In genomic region chr12:12498621-12499020, GRCm38 (mm10) we compare ENCODE assay signal across 24 mouse cellular contexts.
DNase-seq lines count a peak whose midpoint lies in the region; ATAC-seq and TF ChIP-seq lines count a peak whose summit lies in the region.
"Had no signal": no experiment of that assay in that cellular context is flagged by ENCODE, and none has a peak within 500 bp of the region (broad histone marks: within the 10 kb centered on the region; RNA-seq: fewer than 3 reads in every experiment).

No protein-coding gene starts in this region.

- peak; percentile 32 for DNase-seq in embryonic facial prominence, embryonic 14.5 days (ENCODE audit: low spot score)
- DNase-seq in embryonic facial prominence, embryonic 10.5 days (ENCODE audit: low spot score), result no peak
- peak; percentile 23 for DNase-seq in limb, embryonic 14.5 days (ENCODE audit: low spot score)
- DNase-seq in limb, embryonic 10.5 days (ENCODE audit: low spot score), result no peak
- no peak for DNase-seq in liver, embryonic 11.5 days (ENCODE audit: low spot score)
- DNase-seq in MEL (ENCODE audit: low read depth, low spot score), result no peak
- DNase-seq: adrenal gland, postnatal 10 days; adrenal gland, postnatal 36 days; cerebellum, adult 18-20 months; cerebellum, adult 9-10 months; cerebellum, postnatal 14 days; gastrocnemius, postnatal 25 days; heart, adult 18-20 months; heart, postnatal 14 days; heart, postnatal 4 days had no signal

- no peak overlapping the region for H3K27ac ChIP-seq in embryonic facial prominence, embryonic 14.5 days (replicated peaks; ENCODE audit: low read depth, low read length)
- no peak overlapping the region for H3K27ac ChIP-seq in embryonic facial prominence, embryonic 10.5 days (replicated peaks)
- H3K27ac ChIP-seq in limb, embryonic 14.5 days (replicated peaks; ENCODE audit: low read depth, low read length), result no peak overlapping the region
- H3K27ac ChIP-seq in limb, embryonic 10.5 days, result no peak overlapping the region
- 0 out of 2 replicates have a peak overlapping the region, but pooled peaks have one; percentile 1 for H3K27ac ChIP-seq in liver, embryonic 15.5 days (replicated peaks)
- H3K27ac ChIP-seq in liver, embryonic 11.5 days (ENCODE audit: low read depth, low read length), result no peak overlapping the region
- peak overlapping the region; percentile 11; the same call in 1 of the 2 replicates for H3K27ac ChIP-seq in MEL (ENCODE audit: control insufficient read depth, low read depth, low read length)
- H3K27ac ChIP-seq: embryonic facial prominence, embryonic 12.5 days; forebrain, embryonic 12.5 days; forebrain, embryonic 15.5 days; heart, embryonic 15.5 days; hindbrain, embryonic 14.5 days; hindbrain, postnatal 0 days had no signal

- ATAC-seq in embryonic facial prominence, embryonic 14.5 days (ENCODE audit: low read depth), result no peak
- ATAC-seq in limb, embryonic 14.5 days (ENCODE audit: low FRiP score, low read depth), result no peak
- ATAC-seq in liver, embryonic 15.5 days (ENCODE audit: insufficient read depth), result no peak
- no peak for ATAC-seq in liver, embryonic 11.5 days (replicated peaks; ENCODE audit: low FRiP score)
- ATAC-seq: forebrain, embryonic 15.5 days; hindbrain, postnatal 0 days; Patski had no signal

- no peak for TF ChIP-seq EP300 in MEL (IDR thresholded peaks at IDR 0.05; ENCODE audit: low read depth in 1 of 2, low read length in 2 of 2)

- H3K4me3 ChIP-seq in embryonic facial prominence, embryonic 14.5 days (ENCODE audit: low read depth, low read length), result no peak overlapping the region
- no peak overlapping the region for H3K4me3 ChIP-seq in embryonic facial prominence, embryonic 10.5 days
- H3K4me3 ChIP-seq in limb, embryonic 14.5 days (replicated peaks; ENCODE audit: low read length), result no peak overlapping the region
- H3K4me3 ChIP-seq in limb, embryonic 10.5 days, result no peak overlapping the region
- no peak overlapping the region for H3K4me3 ChIP-seq in liver, embryonic 15.5 days (replicated peaks)
- no peak overlapping the region for H3K4me3 ChIP-seq in liver, embryonic 11.5 days (ENCODE audit: low read depth, low read length)
- no peak overlapping the region for H3K4me3 ChIP-seq in MEL (ENCODE audit: control insufficient read depth in 1 of 2, insufficient read depth in 1 of 2, low read depth in 2 of 2, low read length in 2 of 2)
- H3K4me3 ChIP-seq: embryonic facial prominence, embryonic 12.5 days; erythroblast, embryonic 14.5 days; forebrain, embryonic 12.5 days; forebrain, embryonic 15.5 days; heart, embryonic 15.5 days had no signal

- no peak overlapping the region for H3K9ac ChIP-seq in embryonic facial prominence, embryonic 14.5 days (ENCODE audit: low read depth, low read length)
- H3K9ac ChIP-seq in limb, embryonic 14.5 days (ENCODE audit: low read depth, low read length, severe bottlenecking), result no peak overlapping the region
- H3K9ac ChIP-seq in liver, embryonic 15.5 days, result no peak overlapping the region
- no peak overlapping the region for H3K9ac ChIP-seq in liver, embryonic 11.5 days (ENCODE audit: low read depth, low read length)
- H3K9ac ChIP-seq in MEL (ENCODE audit: control insufficient read depth, low read depth, low read length, poor library complexity, severe bottlenecking), result no peak overlapping the region
- H3K9ac ChIP-seq: embryonic facial prominence, embryonic 12.5 days; forebrain, embryonic 12.5 days; forebrain, embryonic 15.5 days; heart, embryonic 15.5 days; hindbrain, embryonic 14.5 days had no signal

- 0 out of 2 replicates have a peak, but pooled peaks cover 8% of the 10 kb centered on the region for H3K4me1 ChIP-seq in embryonic facial prominence, embryonic 14.5 days (ENCODE audit: control insufficient read depth, insufficient read depth, low read length)
- 0 out of 2 replicates have a peak, but pooled peaks cover 6% of the 10 kb centered on the region for H3K4me1 ChIP-seq in embryonic facial prominence, embryonic 10.5 days
- no peaks in the 10 kb centered on the region for H3K4me1 ChIP-seq in limb, embryonic 14.5 days (ENCODE audit: control insufficient read depth, insufficient read depth, low read length)
- H3K4me1 ChIP-seq in limb, embryonic 10.5 days, result peaks cover 5% of the 10 kb centered on the region; the same call in 1 of the 2 replicates
- H3K4me1 ChIP-seq in liver, embryonic 15.5 days (replicated peaks), result peaks cover 40% of the 10 kb centered on the region
- H3K4me1 ChIP-seq in liver, embryonic 11.5 days (replicated peaks; ENCODE audit: control insufficient read depth, insufficient read depth, low read length), result peaks cover 19% of the 10 kb centered on the region
- peaks cover 26 to 27% of the 10 kb centered on the region in 2 experiments for H3K4me1 ChIP-seq in MEL (ENCODE audit: control insufficient read depth in 1 of 2, insufficient read depth in 2 of 2, low read length in 2 of 2)
- H3K4me1 ChIP-seq: forebrain, embryonic 12.5 days; forebrain, embryonic 15.5 days had no signal

- H3K9me3 ChIP-seq in embryonic facial prominence, embryonic 14.5 days (ENCODE audit: control insufficient read depth, low read length), result no peaks in the 10 kb centered on the region
- no peaks in the 10 kb centered on the region for H3K9me3 ChIP-seq in embryonic facial prominence, embryonic 10.5 days
- no peaks in the 10 kb centered on the region for H3K9me3 ChIP-seq in limb, embryonic 14.5 days (ENCODE audit: control insufficient read depth, low read length)
- no peaks in the 10 kb centered on the region for H3K9me3 ChIP-seq in limb, embryonic 10.5 days (replicated peaks)
- no peaks in the 10 kb centered on the region for H3K9me3 ChIP-seq in liver, embryonic 15.5 days (replicated peaks)
- no peaks in the 10 kb centered on the region for H3K9me3 ChIP-seq in liver, embryonic 11.5 days (ENCODE audit: control insufficient read depth, low read length)
- no peaks in the 10 kb centered on the region for H3K9me3 ChIP-seq in MEL (replicated peaks; ENCODE audit: insufficient read depth, low read length)
- H3K9me3 ChIP-seq: embryonic facial prominence, embryonic 12.5 days; forebrain, embryonic 12.5 days; forebrain, embryonic 15.5 days; heart, embryonic 15.5 days had no signal

- H3K4me2 ChIP-seq in embryonic facial prominence, embryonic 14.5 days (ENCODE audit: low read depth, low read length), result no peak overlapping the region
- no peak overlapping the region for H3K4me2 ChIP-seq in limb, embryonic 14.5 days (replicated peaks; ENCODE audit: low read depth, low read length, severe bottlenecking)
- no peak overlapping the region for H3K4me2 ChIP-seq in liver, embryonic 15.5 days
- H3K4me2 ChIP-seq in liver, embryonic 11.5 days, result no peak overlapping the region
- H3K4me2 ChIP-seq: embryonic facial prominence, embryonic 12.5 days; forebrain, embryonic 12.5 days; forebrain, embryonic 15.5 days; heart, embryonic 15.5 days; hindbrain, embryonic 14.5 days had no signal

- no peak for TF ChIP-seq RAD21 in MEL (IDR thresholded peaks at IDR 0.05; ENCODE audit: low read depth, low read length)

- TF ChIP-seq POLR2A in limb, embryonic 14.5 days (IDR thresholded peaks at IDR 0.05; ENCODE audit: borderline replicate concordance, extremely low read depth, insufficient read depth, insufficient read length), result no peak
- no peak for TF ChIP-seq POLR2A in MEL (IDR thresholded peaks at IDR 0.05; ENCODE audit: control insufficient read depth in 1 of 2, insufficient read depth in 1 of 2, low read depth in 1 of 2, low read length in 2 of 2, poor library complexity in 1 of 2)

- no peak for TF ChIP-seq CTCF in MEL (IDR thresholded peaks at IDR 0.05 in 2 of 3, conservative IDR thresholded peaks at IDR 0.05 in 1 of 3; ENCODE audit: control insufficient read depth in 1 of 3, insufficient read depth in 1 of 3, low read depth in 2 of 3, low read length in 3 of 3, poor library complexity in 1 of 3, severe bottlenecking in 1 of 3)

- no peaks in the 10 kb centered on the region for H3K79me2 ChIP-seq in MEL (ENCODE audit: control insufficient read depth, insufficient read depth, low read length, poor library complexity)

- no peaks in the 10 kb centered on the region for H3K27me3 ChIP-seq in embryonic facial prominence, embryonic 14.5 days (replicated peaks; ENCODE audit: control insufficient read depth, insufficient read depth, low read length)
- H3K27me3 ChIP-seq in embryonic facial prominence, embryonic 10.5 days (replicated peaks; ENCODE audit: low read depth, poor library complexity, severe bottlenecking), result no peaks in the 10 kb centered on the region
- no peaks in the 10 kb centered on the region for H3K27me3 ChIP-seq in limb, embryonic 14.5 days (ENCODE audit: control insufficient read depth, insufficient read depth, low read length)
- no peaks in the 10 kb centered on the region for H3K27me3 ChIP-seq in limb, embryonic 10.5 days (ENCODE audit: low read depth, poor library complexity, severe bottlenecking)
- H3K27me3 ChIP-seq in liver, embryonic 15.5 days, result no peaks in the 10 kb centered on the region
- no peaks in the 10 kb centered on the region for H3K27me3 ChIP-seq in liver, embryonic 11.5 days (replicated peaks; ENCODE audit: control insufficient read depth, insufficient read depth, low read length)
- no peaks in the 10 kb centered on the region for H3K27me3 ChIP-seq in MEL (ENCODE audit: control insufficient read depth in 1 of 2, insufficient read depth in 2 of 2, low read length in 2 of 2)
- H3K27me3 ChIP-seq: embryonic facial prominence, embryonic 12.5 days; forebrain, embryonic 12.5 days; forebrain, embryonic 15.5 days; heart, embryonic 15.5 days; Patski had no signal

- H3K36me3 ChIP-seq in embryonic facial prominence, embryonic 14.5 days (ENCODE audit: control insufficient read depth, insufficient read depth, low read length), result no peaks in the 10 kb centered on the region
- H3K36me3 ChIP-seq in embryonic facial prominence, embryonic 10.5 days (replicated peaks), result no peaks in the 10 kb centered on the region
- no peaks in the 10 kb centered on the region for H3K36me3 ChIP-seq in limb, embryonic 14.5 days (ENCODE audit: control insufficient read depth, insufficient read depth, low read length)
- no peaks in the 10 kb centered on the region for H3K36me3 ChIP-seq in limb, embryonic 10.5 days
- H3K36me3 ChIP-seq in liver, embryonic 15.5 days (replicated peaks), result no peaks in the 10 kb centered on the region
- no peaks in the 10 kb centered on the region for H3K36me3 ChIP-seq in liver, embryonic 11.5 days (ENCODE audit: control insufficient read depth, insufficient read depth, low read length)
- H3K36me3 ChIP-seq in MEL (ENCODE audit: control insufficient read depth in 1 of 2, insufficient read depth in 2 of 2, low read length in 2 of 2), result peaks cover 0 to 32% of the 10 kb centered on the region in 2 experiments; a peak in 2 of 4 replicates
- H3K36me3 ChIP-seq: embryonic facial prominence, embryonic 12.5 days; forebrain, embryonic 12.5 days; forebrain, embryonic 15.5 days; heart, embryonic 15.5 days had no signal

TF ChIP-seq in MEL, 35 proteins besides CTCF, POLR2A, EP300 and RAD21 (continues in another document):
- TF ChIP-seq BHLHE40 (IDR thresholded peaks at IDR 0.05; ENCODE audit: borderline replicate concordance, low read depth, low read length), result no peak
- no peak for TF ChIP-seq NELFE (IDR thresholded peaks at IDR 0.05; ENCODE audit: low read depth, low read length)
- TF ChIP-seq KAT2A (conservative IDR thresholded peaks at IDR 0.05; ENCODE audit: low read depth, low read length), result no peak
- no peak for TF ChIP-seq UBTF (IDR thresholded peaks at IDR 0.05; ENCODE audit: borderline replicate concordance, insufficient read depth, low read depth, low read length)
- TF ChIP-seq GATA1 (IDR thresholded peaks at IDR 0.05; ENCODE audit: low read depth, low read length), result no peak

Comparison
In these comparisons a context has a peak if more than half of its experiments do, and no peak if none do; other contexts are left out.
1. DNase-seq: peak in embryonic facial prominence, embryonic 14.5 days (single experiment) and limb, embryonic 14.5 days (single experiment); none in embryonic facial prominence, embryonic 10.5 days (single experiment), limb, embryonic 10.5 days (single experiment), liver, embryonic 11.5 days (single experiment) and MEL (single experiment).
2. H3K27ac ChIP-seq: peak in liver, embryonic 15.5 days (single experiment) and MEL (single experiment); none in embryonic facial prominence, embryonic 14.5 days (single experiment), embryonic facial prominence, embryonic 10.5 days (single experiment), limb, embryonic 14.5 days (single experiment), limb, embryonic 10.5 days (single experiment) and liver, embryonic 11.5 days (single experiment).